Mouse (Mus musculus) ovary, postnatal 36 days (tissue): ENCODE results near the gene Brca2.

ENCODE experiments used
- DNase-seq: peaks from one replicate; pipeline ENCODE4 v3.0.0; 2022; ENCODE audit warnings: low spot score, mixed read lengths

The Brca2 gene

GRCm38 (mm10) chr5:150564426-150564825 is 42.0 kb downstream of the Brca2 start:
- no peak for DNase-seq

- no peak for DNase-seq
These were observed 43.8 kb downstream of the Brca2 start for GRCm38 (mm10) chr5:150566226-150566625.

GRCm38 (mm10) chr5:150566971-150567370 is 44.5 kb downstream of the Brca2 start:
- no peak for DNase-seq

- DNase-seq: no peak
These were observed 48.2 kb downstream of the Brca2 start for GRCm38 (mm10) chr5:150570496-150571219.

GRCm38 (mm10) chr5:150574403-150574802 is 52.0 kb downstream of the Brca2 start:
- DNase-seq: no peak

- no peak for DNase-seq
These were observed 52.5 kb downstream of the Brca2 start for GRCm38 (mm10) chr5:150574885-150575284.

- DNase-seq: no peak
These were observed 54.4 kb downstream of the Brca2 start for GRCm38 (mm10) chr5:150576832-150577231.

- no peak for DNase-seq
These were observed 56.3 kb downstream of the Brca2 start for GRCm38 (mm10) chr5:150578613-150579171.

- peak; percentile 29 for DNase-seq
These were observed 58.8 kb downstream of the Brca2 start for GRCm38 (mm10) chr5:150581180-150581579.

GRCm38 (mm10) chr5:150583181-150583580 is 60.8 kb downstream of the Brca2 start:
- DNase-seq: no peak

GRCm38 (mm10) chr5:150583622-150584336 is 61.3 kb downstream of the Brca2 start:
- peak; percentile 27 for DNase-seq

GRCm38 (mm10) chr5:150584337-150584729 is 61.9 kb downstream of the Brca2 start:
- DNase-seq: no peak

- no peak for DNase-seq
These were observed 67.5 kb downstream of the Brca2 start for GRCm38 (mm10) chr5:150589945-150590344.

GRCm38 (mm10) chr5:150592186-150592903 is 69.9 kb downstream of the Brca2 start:
- DNase-seq: no peak

- DNase-seq: peak; percentile 40
These were observed 70.7 kb downstream of the Brca2 start for GRCm38 (mm10) chr5:150592904-150593755.

GRCm38 (mm10) chr5:150593756-150594648 is 71.6 kb downstream of the Brca2 start:
- peak; percentile 68 for DNase-seq

GRCm38 (mm10) chr5:150594649-150595339 is 72.4 kb downstream of the Brca2 start:
- no peak for DNase-seq

GRCm38 (mm10) chr5:150595366-150596016 is 73.1 kb downstream of the Brca2 start:
- DNase-seq: no peak

- DNase-seq: no peak
These were observed 74.7 kb downstream of the Brca2 start, which contains the start of gene N4bp2l1 for GRCm38 (mm10) chr5:150597088-150597487. Gene N4bp2l1, minus strand, starts transcription at chr5:150597188.
